Mouse (Mus musculus) gastrocnemius, postnatal 14 days (tissue): Measurements from ENCODE around the gene Magi1. TPM values are rescaled to one million over a fixed set of nuclear protein-coding genes. Genes with fewer than 3 reads are reported as not detected.
A peak's percentile ranks its signal among the peaks of the same experiment; 100 is the strongest.

Experiments used
- DNase-seq: peaks from one replicate; pipeline ENCODE4 v3.0.0; 2021; ENCODE audit warnings: mixed read lengths
- intact Hi-C: fragments of 180-260 bp; cut with DNase I; formaldehyde crosslinking; loops from one replicate; pipeline ENCODE4 v1.15.1; 2025; ENCODE audit warnings: low total_unique reads
- total RNA-seq, 2 experiments: library from RNA; stranded (reverse); gene quantifications; 2 replicates each; pipeline ENCODE4 v1.2.3; 2021

Magi1 gene
- total RNA-seq, 2 experiments from 2014 or later = 6.4 to 6.7 TPM

DNA sequence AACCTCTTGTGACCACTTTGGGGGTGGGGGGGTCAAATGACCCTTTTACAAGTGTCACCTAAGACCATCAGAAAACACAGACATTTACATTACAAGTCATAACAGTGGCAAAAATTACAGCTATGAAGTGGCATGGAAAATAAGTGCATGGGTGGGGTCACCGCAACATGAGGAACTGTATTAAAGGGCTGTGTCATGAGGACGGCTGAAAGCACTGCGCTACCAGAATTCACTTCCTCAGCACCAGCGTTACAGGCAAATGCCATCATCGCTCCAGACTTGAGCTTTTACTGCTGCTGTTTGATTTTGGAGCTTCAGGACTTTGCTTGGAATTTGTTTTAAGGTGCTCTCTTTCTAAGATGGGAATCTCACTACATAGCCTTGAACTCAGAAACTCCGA is 62.0 kb downstream of the Magi1 start:
- no peak for DNase-seq
- intact Hi-C loops = no loop called here

DNA sequence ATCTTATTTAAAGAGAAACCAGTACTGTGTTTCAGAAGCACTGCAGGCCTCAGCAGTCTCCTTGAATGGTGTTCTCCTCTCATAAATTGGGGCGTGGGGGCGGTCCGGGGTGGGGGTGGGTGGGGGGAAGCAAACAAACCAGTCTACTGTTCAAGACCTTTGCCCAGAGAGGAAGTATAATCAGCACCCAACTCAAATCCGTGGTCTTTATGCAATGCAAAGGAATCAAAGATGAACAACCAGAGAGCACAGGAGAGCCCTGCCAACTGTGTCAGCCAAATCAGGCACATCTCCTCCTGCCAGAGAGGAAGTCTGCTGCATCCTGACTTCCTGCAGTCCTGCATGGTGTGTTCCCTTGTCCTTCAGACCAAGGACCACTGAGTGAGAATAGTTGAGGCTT is 65.6 kb downstream of the Magi1 start:
- intact Hi-C loops = no loop called here
- DNase-seq = no peak

DNA sequence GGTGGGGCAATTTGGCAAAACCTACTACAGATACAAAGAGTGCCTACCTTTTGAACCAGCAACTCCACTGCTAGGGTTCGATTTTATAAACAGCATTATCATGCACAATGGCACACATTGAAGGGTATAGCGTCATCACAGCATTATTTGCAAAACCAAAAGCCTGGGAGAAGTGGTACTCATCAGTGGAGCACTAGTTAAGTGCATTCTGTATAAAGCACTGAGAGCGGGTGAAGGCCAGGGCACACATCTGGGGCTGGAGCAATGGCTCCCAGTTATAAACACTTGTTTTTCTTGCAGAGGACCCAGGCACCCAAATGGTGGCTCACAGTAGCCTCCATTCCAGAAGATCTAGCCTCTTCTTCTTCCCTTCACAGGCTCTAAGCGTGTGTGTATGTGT is 67.9 kb downstream of the Magi1 start:
- intact Hi-C loops = no loop called here
- no peak for DNase-seq

DNA sequence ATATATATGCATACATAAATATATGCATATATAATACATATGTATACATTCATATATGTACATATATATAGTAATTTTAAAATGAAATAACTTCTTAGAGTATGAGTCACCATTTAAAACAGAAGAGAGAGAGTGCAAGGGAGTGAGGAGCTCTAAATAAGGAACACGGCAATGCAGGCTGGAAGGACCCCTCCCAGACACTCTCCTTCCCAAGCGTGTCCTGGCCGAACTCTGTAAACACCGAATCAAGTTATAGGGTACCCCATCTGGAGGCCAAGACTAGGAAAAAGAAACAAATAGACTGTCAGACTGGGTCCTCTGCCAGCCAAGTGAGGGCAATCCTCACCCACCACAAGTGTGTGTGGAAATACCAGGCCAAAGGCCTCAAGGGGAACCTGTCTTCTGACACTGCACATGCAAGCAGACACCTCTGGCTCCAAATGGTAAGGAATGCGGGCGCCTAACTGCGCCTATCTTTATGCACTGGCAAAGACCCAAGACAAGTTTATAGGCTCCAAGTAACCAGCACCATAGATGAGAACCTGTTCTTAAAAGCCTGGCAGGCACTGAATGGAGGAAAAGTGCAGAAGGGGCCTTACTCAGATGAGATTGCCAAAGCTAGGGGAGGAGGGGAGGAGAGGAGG is 68.7 kb downstream of the Magi1 start:
- DNase-seq = no peak
- intact Hi-C loops = no loop called here

DNA sequence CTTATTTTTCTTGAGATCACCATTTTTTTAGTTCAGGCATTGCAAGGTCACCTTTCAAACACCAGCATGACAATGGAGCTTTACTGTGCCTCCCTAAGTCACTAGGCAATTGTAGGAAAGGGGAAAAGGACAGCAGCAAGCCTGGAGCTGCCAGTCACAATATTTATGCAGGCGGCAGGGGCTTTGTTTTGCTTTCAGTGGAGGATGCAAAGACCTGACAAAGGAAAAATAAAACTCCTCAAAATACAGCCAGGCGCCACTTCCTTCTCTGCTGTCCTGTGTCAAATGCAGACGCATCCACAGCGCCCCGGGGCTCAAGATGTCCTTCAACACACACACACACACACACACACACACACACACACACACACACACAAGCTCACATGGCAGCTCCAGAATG is 77.8 kb downstream of the Magi1 start:
- intact Hi-C loops = no loop called here
- DNase-seq = no peak

DNA sequence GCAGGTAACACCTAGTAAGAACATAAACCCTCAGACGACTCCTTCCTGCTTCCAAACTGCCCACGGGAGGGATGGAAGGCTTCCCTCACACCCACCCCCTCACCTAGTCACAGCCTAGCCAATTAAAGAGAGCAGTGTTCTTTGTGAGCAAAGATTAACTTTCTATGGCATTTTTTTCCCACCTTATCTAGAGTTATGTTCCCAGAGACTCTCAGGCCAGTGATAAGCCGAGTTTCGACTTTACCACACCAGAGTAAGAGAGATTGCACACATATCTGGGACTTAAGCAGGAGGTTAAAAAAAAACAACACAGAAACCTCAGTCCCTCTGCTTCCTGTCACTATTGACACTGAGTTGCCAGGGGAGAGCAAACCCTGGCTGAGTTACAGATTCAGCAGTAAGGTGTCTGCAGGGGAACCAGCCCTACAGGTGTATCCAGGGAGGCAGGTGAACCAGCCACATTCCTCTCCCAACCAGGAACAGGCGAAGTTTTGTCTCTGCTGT is 80.0 kb downstream of the Magi1 start:
- no peak for DNase-seq
- intact Hi-C loops = no loop called here

- intact Hi-C loops = no loop called here
- DNase-seq = no peak
Measured at GRCm38 (mm10) chr6:94201940-94202339, 81.8 kb downstream of the Magi1 start.

DNA sequence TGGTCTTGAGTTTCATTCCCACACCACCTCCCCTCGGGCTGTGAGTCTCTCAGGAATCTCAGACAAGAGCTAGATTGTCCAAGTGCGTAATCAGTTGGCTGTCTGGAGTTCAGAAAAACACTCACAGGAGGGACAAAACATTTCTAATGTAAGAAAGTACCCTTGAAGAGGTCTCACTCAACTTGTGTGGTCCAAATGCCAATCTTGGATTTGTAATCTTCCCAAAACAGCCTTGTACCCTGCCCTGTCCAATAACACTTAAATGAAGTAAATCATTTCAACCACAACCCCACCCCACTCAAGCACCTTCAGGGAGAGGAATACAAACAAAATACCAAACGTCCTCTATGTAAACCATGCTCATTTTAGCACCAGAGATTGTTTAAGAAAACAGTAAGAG is 82.8 kb downstream of the Magi1 start:
- no peak for DNase-seq
- intact Hi-C loops = no loop called here

DNA sequence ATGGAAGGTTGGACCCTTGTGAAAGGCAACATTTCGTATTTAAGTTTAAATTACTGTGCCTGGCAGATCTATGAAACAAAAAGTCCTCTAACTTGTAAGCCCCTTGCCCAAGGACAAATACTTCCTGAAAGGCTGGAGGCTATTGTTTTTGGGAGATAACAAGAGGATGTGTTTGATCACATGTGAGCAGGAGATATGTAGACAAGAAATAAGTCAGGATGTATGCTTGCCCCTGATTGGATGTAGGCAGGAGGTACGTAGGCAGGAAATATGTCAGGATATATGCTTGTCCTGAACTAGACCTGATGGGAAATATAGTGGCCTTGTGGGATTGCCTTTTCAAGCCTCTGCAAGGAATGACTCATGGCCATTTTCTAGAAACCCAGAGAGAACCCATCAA is 84.0 kb downstream of the Magi1 start:
- intact Hi-C loops = no loop called here
- DNase-seq = no peak

DNA sequence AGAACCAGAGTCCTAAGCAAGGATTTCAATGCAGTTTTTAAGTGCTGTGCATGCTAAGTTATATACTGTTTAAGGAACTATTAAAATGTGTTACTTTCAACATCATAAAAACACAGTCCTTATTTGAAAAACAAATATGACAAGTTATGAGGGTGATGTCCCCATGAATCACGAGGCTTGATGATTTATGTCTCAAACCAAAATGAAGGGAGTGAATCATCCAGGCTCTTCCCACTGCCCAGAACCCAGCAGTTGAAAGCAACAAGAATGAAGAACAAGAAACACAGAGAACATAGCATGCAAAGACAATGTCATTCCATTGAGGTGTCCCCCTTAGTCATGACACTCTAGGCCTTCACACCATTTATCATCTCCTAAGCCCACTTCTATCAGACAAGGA is 85.9 kb downstream of the Magi1 start:
- intact Hi-C loops = no loop called here
- no peak for DNase-seq

DNA sequence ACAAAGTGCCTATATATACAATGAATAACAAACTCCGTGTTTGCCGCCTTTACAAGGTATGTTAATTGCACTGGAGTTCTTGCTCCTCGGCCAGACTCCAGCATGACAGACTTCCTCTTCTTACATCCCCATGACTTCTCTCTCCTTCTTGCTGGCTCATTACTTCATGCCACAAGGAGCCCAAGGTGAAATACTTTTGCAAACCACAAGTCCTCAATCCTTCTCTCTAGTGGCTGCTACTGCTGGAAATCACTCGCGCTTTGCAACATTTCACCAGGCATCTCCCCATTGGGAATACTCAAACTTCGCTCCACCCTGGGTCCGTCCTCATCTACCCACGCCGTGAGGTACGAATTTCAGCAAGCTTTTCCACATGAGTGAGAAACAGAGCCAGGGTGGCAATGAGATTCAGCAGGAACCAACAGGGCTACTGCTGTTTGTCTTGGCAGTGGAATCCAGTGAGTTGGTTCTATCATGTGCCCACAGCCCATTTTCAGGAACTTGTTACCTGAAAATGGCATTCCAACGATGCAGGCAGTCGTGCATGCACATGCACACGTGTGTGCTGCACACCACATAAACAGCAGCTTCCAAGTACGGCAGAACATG is 88.3 kb downstream of the Magi1 start:
- DNase-seq = no peak
- intact Hi-C loops = no loop called here

DNA sequence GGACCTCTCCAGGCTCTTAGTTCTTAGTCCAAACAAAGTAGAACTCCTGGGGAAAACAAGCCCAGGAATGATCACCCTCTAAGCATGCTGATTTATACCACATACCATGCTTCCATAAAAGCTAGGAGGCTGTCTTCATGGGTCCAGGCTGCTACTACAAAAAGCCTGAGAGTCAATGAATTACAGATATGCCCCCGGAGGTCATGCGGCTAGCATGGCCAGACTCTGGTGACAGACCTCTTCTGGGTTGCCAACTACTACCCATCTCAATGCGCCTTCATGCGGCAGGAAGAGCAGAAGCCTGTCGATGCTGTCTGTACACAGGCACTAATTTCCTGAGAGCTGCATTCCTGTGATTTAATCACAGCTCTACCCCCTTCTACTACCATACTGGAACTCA is 92.9 kb downstream of the Magi1 start:
- intact Hi-C loops = no loop called here
- no peak for DNase-seq

DNA sequence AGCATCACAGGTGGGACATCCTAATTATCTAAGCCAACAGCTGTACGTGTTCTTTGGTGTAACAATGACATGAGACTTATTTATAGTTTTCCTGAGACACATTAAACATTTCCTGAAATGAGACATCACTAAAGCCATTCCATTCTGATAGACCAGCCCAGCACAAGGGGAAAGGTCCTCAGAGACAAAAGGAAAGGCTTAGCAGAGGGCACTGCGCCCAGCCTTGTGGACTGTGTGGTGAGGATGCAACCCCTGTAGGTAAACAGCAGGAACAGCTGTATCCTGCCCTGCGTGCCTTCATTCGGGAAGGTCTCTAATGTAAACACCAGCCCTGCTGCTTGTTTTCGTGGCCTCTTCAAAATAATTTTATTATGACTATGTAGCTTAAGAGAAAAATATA is 94.3 kb downstream of the Magi1 start:
- no peak for DNase-seq
- intact Hi-C loops = no loop called here

DNA sequence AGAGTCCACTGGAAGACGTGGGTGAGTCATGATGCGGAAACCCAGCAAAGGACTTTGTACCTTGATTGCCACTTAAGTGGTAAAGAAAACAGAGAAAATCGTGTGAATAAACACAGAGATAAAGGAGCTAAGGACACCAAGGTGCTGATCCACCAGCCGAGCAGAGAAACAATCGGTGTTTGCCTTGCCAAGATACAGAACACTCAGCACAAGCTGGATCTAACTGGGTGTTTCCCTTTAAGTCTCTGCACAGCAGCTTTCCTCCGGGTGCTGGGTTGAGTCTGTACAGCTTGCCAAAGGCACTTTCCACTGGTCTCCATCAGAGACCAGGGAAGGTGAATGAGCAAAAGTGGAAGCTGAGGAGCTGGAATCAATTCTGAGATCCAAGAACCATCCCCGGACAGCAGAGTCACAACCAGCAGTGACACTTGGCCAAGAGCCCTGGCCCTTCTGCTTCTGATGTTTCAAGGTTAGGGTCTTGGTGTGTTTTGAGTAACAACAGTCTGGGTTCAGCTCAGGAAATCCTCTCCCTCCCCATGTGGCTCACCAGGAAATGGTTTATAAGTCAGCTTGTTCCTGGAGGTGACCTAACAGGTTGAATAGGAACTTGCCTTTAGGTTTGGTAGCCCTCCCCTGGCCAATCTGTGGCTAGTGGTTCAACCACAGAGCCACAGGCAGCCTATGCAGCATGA is 96.9 kb downstream of the Magi1 start:
- intact Hi-C loops = no loop called here
- DNase-seq = no peak

- intact Hi-C loops = no loop called here
- no peak for DNase-seq
Measured at GRCm38 (mm10) chr6:94184268-94184667, 99.4 kb downstream of the Magi1 start.

- peak; percentile 14 for DNase-seq
- intact Hi-C loops = no loop called here
Measured at GRCm38 (mm10) chr6:94183354-94183851, 100.3 kb downstream of the Magi1 start.

- DNase-seq = no peak
- intact Hi-C loops = no loop called here
Measured at GRCm38 (mm10) chr6:94181673-94182255, 102.0 kb downstream of the Magi1 start.

- intact Hi-C loops = no loop called here
- no peak for DNase-seq
Measured at GRCm38 (mm10) chr6:94180331-94181150, 103.2 kb downstream of the Magi1 start.

DNA sequence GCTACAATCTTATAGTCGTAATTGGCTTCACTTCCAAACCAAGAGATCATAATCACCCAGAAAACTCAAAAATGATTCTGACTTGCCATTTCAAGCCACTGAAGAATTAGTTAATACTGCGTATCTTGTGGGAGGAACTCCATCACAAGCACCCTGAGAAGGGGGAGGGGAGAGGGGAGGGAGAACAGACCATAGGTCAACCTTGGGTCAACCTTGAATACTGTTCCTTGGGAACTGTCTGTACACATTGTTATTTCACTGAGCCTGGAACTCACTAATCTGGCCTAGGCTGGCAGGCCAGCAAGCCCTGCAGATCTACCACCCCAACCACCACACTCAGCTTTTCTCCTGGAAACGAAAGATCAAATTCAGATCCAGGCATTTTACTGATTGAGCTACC is 106.2 kb downstream of the Magi1 start:
- intact Hi-C loops = no loop called here
- no peak for DNase-seq

DNA sequence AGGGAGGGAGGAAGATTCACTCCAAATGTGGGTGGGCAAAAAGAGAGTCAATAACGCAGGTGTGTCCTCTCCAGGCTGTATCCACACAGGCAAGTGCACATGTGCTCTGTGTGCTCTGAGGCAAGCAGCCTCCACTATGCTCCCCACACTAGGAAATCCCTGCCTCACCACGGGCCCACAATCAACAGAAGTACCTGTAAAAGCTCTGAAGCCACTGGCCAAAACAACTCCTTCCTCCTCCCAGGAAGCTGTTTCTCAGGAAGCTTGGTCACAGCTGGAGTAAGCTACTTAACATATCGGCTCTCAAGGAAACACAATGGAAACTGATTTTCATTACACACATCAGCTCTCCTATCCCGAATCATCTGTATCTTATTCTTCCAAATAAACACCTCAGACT is 107.0 kb downstream of the Magi1 start:
- DNase-seq = no peak
- intact Hi-C loops = no loop called here
